Mouse (Mus musculus) testis, adult 2 months (tissue): ENCODE measurements at regions not wholly inside any gene's neighbourhood (a gene's known extent, or its start where the extent isn't known, plus 50 kb on each side); places are given as distances from the start of the nearest gene placed in this dataset.

Experiments
- CTCF ChIP-seq: fragments of 200-500 bp; IDR thresholded peaks from 2 replicates; pipeline ENCODE4 v1.5.1; 2012; ENCODE audit warnings: low read depth, mild to moderate bottlenecking, inconsistent platforms, low read length, moderate library complexity; ENCODE audit not compliant: control insufficient read depth, insufficient read depth, insufficient replicate concordance
- POLR2A ChIP-seq: fragments of 200-500 bp; IDR thresholded peaks from 2 replicates; pipeline ENCODE4 v1.6.1; 2012; ENCODE audit warnings: low read depth, mild to moderate bottlenecking, inconsistent platforms, low read length, moderate library complexity; ENCODE audit not compliant: control insufficient read depth

GRCm38 (mm10) chr16:72225157-72225880 lies 82.8 kb upstream of the Robo1 start:
- TF ChIP-seq POLR2A = no peak
- no peak for TF ChIP-seq CTCF
